In genomic region chr3:79745101-79745500, GRCm38 (mm10) we compare ENCODE assay signal across 27 mouse cellular contexts. TPM values are rescaled to one million over a fixed set of nuclear protein-coding genes. Genes with fewer than 3 reads are reported as not detected.
DNase-seq lines count a peak whose midpoint lies in the region; ATAC-seq and TF ChIP-seq lines count a peak whose summit lies in the region.
"Had no signal": no experiment of that assay in that cellular context is flagged by ENCODE, and none has a peak within 500 bp of the region (broad histone marks: within the 10 kb centered on the region; RNA-seq: fewer than 3 reads in every experiment).

No protein-coding gene starts in this region.

- no peaks in the 10 kb centered on the region for H3K36me3 ChIP-seq in forebrain, embryonic 13.5 days (ENCODE audit: poor library complexity, severe bottlenecking)
- H3K36me3 ChIP-seq in forebrain, embryonic 10.5 days (replicated peaks): no peaks in the 10 kb centered on the region
- no peaks in the 10 kb centered on the region for H3K36me3 ChIP-seq in kidney, adult 2 months (ENCODE audit: control insufficient read depth, insufficient read depth, low read length)
- H3K36me3 ChIP-seq: embryonic facial prominence, embryonic 10.5 days; G1E; heart, embryonic 13.5 days; hindbrain, embryonic 15.5 days; limb, embryonic 15.5 days; neural tube, embryonic 12.5 days; stomach, embryonic 15.5 days had no signal

- no peak overlapping the region for H3K4me2 ChIP-seq in forebrain, embryonic 13.5 days
- H3K4me2 ChIP-seq: heart, embryonic 13.5 days; hindbrain, embryonic 15.5 days; limb, embryonic 15.5 days; neural tube, embryonic 12.5 days; stomach, embryonic 15.5 days had no signal

- no peak for DNase-seq in forebrain, embryonic 10.5 days (ENCODE audit: extremely low spot score, low spot score)
- peak; percentile 14 to 43 for DNase-seq in left cerebral cortex, adult 18-20 months (ENCODE audit: low spot score in 2 of 2)
- DNase-seq in left cerebral cortex, postnatal 4 days: no peak
- peak; percentile 65 for DNase-seq in brain, embryonic 14.5 days (ENCODE audit: low read depth)
- peak; percentile 27 to 41 for DNase-seq in left cerebral cortex, adult 9 months (ENCODE audit: low spot score in 2 of 2)
- DNase-seq in lung, postnatal 14 days: no peak
- DNase-seq in kidney, adult 2 months: no peak
- DNase-seq: cerebellum, adult 11 months; cerebellum, postnatal 36 days; lung, postnatal 10 days had no signal

- TF ChIP-seq CTCF in brain, embryonic 14.5 days (IDR thresholded peaks at IDR 0.05; ENCODE audit: borderline replicate concordance, extremely low read depth, insufficient read depth, insufficient read length): no peak
- no peak for TF ChIP-seq CTCF in kidney, adult 2 months (conservative IDR thresholded peaks at IDR 0.05; ENCODE audit: insufficient read depth, insufficient read length, low read depth, low read length)

- intact Hi-C loops in left cerebral cortex, postnatal 4 days (cut with DNase I): no loop called here

- WGBS in forebrain, embryonic 13.5 days: 39% methylated on average over 6 of the region's 6 CpGs
- 79% methylated on average over 6 of the region's 6 CpGs for WGBS in forebrain, embryonic 10.5 days
- WGBS in kidney, adult 2 months: 67% methylated on average over 6 of the region's 6 CpGs

- peaks cover 7% of the 10 kb centered on the region; the same call in 1 of the 2 replicates for H3K27me3 ChIP-seq in forebrain, embryonic 13.5 days
- H3K27me3 ChIP-seq in forebrain, embryonic 10.5 days (ENCODE audit: poor library complexity, severe bottlenecking): no peaks in the 10 kb centered on the region
- H3K27me3 ChIP-seq in kidney, adult 2 months (replicated peaks; ENCODE audit: control insufficient read depth, insufficient read depth, low read length): no peaks in the 10 kb centered on the region
- H3K27me3 ChIP-seq: heart, embryonic 13.5 days; hindbrain, embryonic 15.5 days; limb, embryonic 15.5 days; megakaryocyte, embryonic 14.5 days; neural tube, embryonic 12.5 days; stomach, embryonic 15.5 days had no signal

- H3K27ac ChIP-seq in forebrain, embryonic 13.5 days: no peak overlapping the region
- H3K27ac ChIP-seq in forebrain, embryonic 10.5 days: no peak overlapping the region
- H3K27ac ChIP-seq in kidney, adult 2 months (ENCODE audit: insufficient read depth, low read depth, low read length): no peak overlapping the region
- H3K27ac ChIP-seq: embryonic facial prominence, embryonic 10.5 days; heart, embryonic 13.5 days; hindbrain, embryonic 15.5 days; kidney, postnatal 0 days; left cerebral cortex, adult 2 months; limb, embryonic 15.5 days; neural tube, embryonic 12.5 days; stomach, embryonic 15.5 days had no signal

- no peak overlapping the region for H3K9ac ChIP-seq in forebrain, embryonic 13.5 days
- H3K9ac ChIP-seq: heart, embryonic 13.5 days; hindbrain, embryonic 15.5 days; limb, embryonic 15.5 days; neural tube, embryonic 12.5 days; stomach, embryonic 15.5 days had no signal

- ATAC-seq in forebrain, embryonic 13.5 days: peak; percentile 58; the same call in 1 of the 2 replicates
- ATAC-seq: CD4-positive, CD25-positive, alpha-beta regulatory T cell, adult 4 months; intestine, embryonic 16.5 days had no signal

- H3K9me3 ChIP-seq in forebrain, embryonic 13.5 days (replicated peaks): no peaks in the 10 kb centered on the region
- H3K9me3 ChIP-seq in forebrain, embryonic 10.5 days: no peaks in the 10 kb centered on the region
- H3K9me3 ChIP-seq: embryonic facial prominence, embryonic 10.5 days; G1E; heart, embryonic 13.5 days; hindbrain, embryonic 15.5 days; limb, embryonic 15.5 days; megakaryocyte, embryonic 14.5 days; neural tube, embryonic 12.5 days; stomach, embryonic 15.5 days had no signal

- peaks cover 3% of the 10 kb centered on the region; the same call in 1 of the 2 replicates for H3K4me1 ChIP-seq in forebrain, embryonic 13.5 days
- no peaks in the 10 kb centered on the region for H3K4me1 ChIP-seq in forebrain, embryonic 10.5 days
- no peaks in the 10 kb centered on the region for H3K4me1 ChIP-seq in kidney, adult 2 months (ENCODE audit: control insufficient read depth, insufficient read depth, low read length)
- H3K4me1 ChIP-seq: embryonic facial prominence, embryonic 10.5 days; hindbrain, embryonic 15.5 days; megakaryocyte, embryonic 14.5 days; neural tube, embryonic 12.5 days; stomach, embryonic 15.5 days had no signal

- no peak for TF ChIP-seq POLR2A in brain, embryonic 14.5 days (IDR thresholded peaks at IDR 0.05; ENCODE audit: borderline replicate concordance, extremely low read depth, insufficient read depth, insufficient read length, poor library complexity, severe bottlenecking)
- TF ChIP-seq POLR2A in kidney, adult 2 months (IDR thresholded peaks at IDR 0.05; ENCODE audit: low read depth, low read length): no peak

- no peak overlapping the region for H3K4me3 ChIP-seq in forebrain, embryonic 13.5 days
- H3K4me3 ChIP-seq in forebrain, embryonic 10.5 days: no peak overlapping the region
- no peak overlapping the region for H3K4me3 ChIP-seq in kidney, adult 2 months (ENCODE audit: insufficient read depth, low read depth, low read length)
- H3K4me3 ChIP-seq: embryonic facial prominence, embryonic 10.5 days; heart, embryonic 13.5 days; hindbrain, embryonic 15.5 days; left cerebral cortex, adult 2 months; limb, embryonic 15.5 days; megakaryocyte, embryonic 14.5 days; neural tube, embryonic 12.5 days; stomach, embryonic 15.5 days had no signal

RNA-seq across cellular contexts. Expression of gene Rxfp1, which starts 7.4 kb away (rescaled TPM):
- polyA plus RNA-seq in forebrain, embryonic 13.5 days (2015; fragmentation: Nextera tagmentation; extraction: Ambion mirVana): 0.11 TPM in 1 of 2 replicates, not detected in the other
- not detected in 2 replicates for polyA plus RNA-seq in forebrain, embryonic 10.5 days (2016; fragmentation: Nextera tagmentation; extraction: Ambion mirVana)
- total RNA-seq in left cerebral cortex, adult 18-20 months (2021): 10 to 100 TPM; 12.0 to 16.8 TPM
- total RNA-seq in left cerebral cortex, postnatal 4 days (2021): 10 to 100 TPM; 27.1 to 27.5 TPM
- polyA plus RNA-seq in brain, embryonic 14.5 days (2012; rRNA removed): 0.19 and 0.29 TPM in 2 replicates
- 0.03 and 0.09 TPM in 2 replicates for polyA plus RNA-seq in kidney, adult 2 months (2012; rRNA removed)
- total RNA-seq: gastrocnemius, adult 18-20 months; granulocyte monocyte progenitor cell, adult 5-6 weeks; monocyte, adult 5-6 weeks had no signal
- polyA plus RNA-seq: CD4-positive, CD25-positive, alpha-beta regulatory T cell, adult 4 months; G1E; kidney, postnatal 0 days; liver, embryonic 16.5 days; stomach, embryonic 15.5 days had no signal

Comparison
In these comparisons a context has a peak if more than half of its experiments do, and no peak if none do; other contexts are left out.
1. DNase-seq: peak in left cerebral cortex, adult 18-20 months (2 of 2), brain, embryonic 14.5 days (single experiment) and left cerebral cortex, adult 9 months (2 of 2); none in forebrain, embryonic 10.5 days (single experiment), left cerebral cortex, postnatal 4 days (single experiment), lung, postnatal 14 days (single experiment) and kidney, adult 2 months (single experiment).